Mouse (Mus musculus) embryonic facial prominence, embryonic 14.5 days (tissue): ENCODE results near the gene Cnn3. TPM values are rescaled to one million over a fixed set of nuclear protein-coding genes. Genes with fewer than 3 reads are reported as not detected.
A peak's percentile ranks its signal among the peaks of the same experiment; 100 is the strongest.

ENCODE experiments used
- ATAC-seq: fragments of 200-750 bp; cut with Nextera tagmentation; 2 replicates; pipeline ENCODE4 v1.8.0; 2017; ENCODE audit warnings: low read depth, moderate number of reproducible peaks, moderate TSS enrichment
- DNase-seq: peaks from one replicate; pipeline ENCODE4 v3.0.0-alpha.2; 2015; ENCODE audit warnings: low spot score
- H3K27ac ChIP-seq: fragments of 300-500 bp; sonication (generic); replicated peaks from 2 replicates; pipeline ENCODE4 v1.5.1; 2014; ENCODE audit warnings: low read depth, mild to moderate bottlenecking, low read length, moderate library complexity
- H3K27me3 ChIP-seq: fragments of 300-500 bp; sonication (generic); replicated peaks from 2 replicates; pipeline ENCODE4 v1.6.1; 2014; ENCODE audit warnings: low read length; ENCODE audit not compliant: control insufficient read depth, insufficient read depth
- H3K36me3 ChIP-seq: fragments of 300-500 bp; sonication (generic); 2 replicates; pipeline ENCODE4 v1.6.1; 2014; ENCODE audit warnings: low read length, mixed read lengths; ENCODE audit not compliant: control insufficient read depth, insufficient read depth
- H3K4me1 ChIP-seq: fragments of 300-500 bp; sonication (generic); 2 replicates; pipeline ENCODE4 v1.6.1; 2014; ENCODE audit warnings: antibody characterized with exemption, low read length; ENCODE audit not compliant: control insufficient read depth, insufficient read depth
- H3K4me2 ChIP-seq: fragments of 300-500 bp; sonication (generic); 2 replicates; pipeline ENCODE4 v1.6.1; 2014; ENCODE audit warnings: low read depth, mild to moderate bottlenecking, low read length, moderate library complexity, mixed read lengths
- H3K4me3 ChIP-seq: fragments of 300-500 bp; sonication (generic); 2 replicates; pipeline ENCODE4 v1.5.1; 2014; ENCODE audit warnings: low read depth, mild to moderate bottlenecking, low read length
- H3K9ac ChIP-seq: fragments of 300-500 bp; sonication (generic); 2 replicates; pipeline ENCODE4 v1.6.1; 2014; ENCODE audit warnings: low read depth, mild to moderate bottlenecking, low read length, moderate library complexity, mixed read lengths
- H3K9me3 ChIP-seq: fragments of 300-500 bp; sonication (generic); 2 replicates; pipeline ENCODE4 v1.6.1; 2016; ENCODE audit warnings: low read length; ENCODE audit not compliant: control insufficient read depth
- WGBS: fragments of 180-500 bp; shearing (Covaris S2); extraction: QIAGEN DNeasy Blood & Tissue Kit; methylation state at CpG from one replicate; pipeline ENCODE4 v1.1.7; 2014; 5-methylcytosine and 5-hydroxymethylcytosine counted together
- polyA plus RNA-seq: library from polyadenylated mRNA; unstranded; fragments of >200 nt; fragmentation: Nextera tagmentation; extraction: Ambion mirVana; gene quantifications from 2 replicates; pipeline ENCODE4 v1.2.1, GENCODE M21; 2014

The Cnn3 gene
- polyA plus RNA-seq, 1 experiment from 2014 or later: 870 TPM

DNA sequence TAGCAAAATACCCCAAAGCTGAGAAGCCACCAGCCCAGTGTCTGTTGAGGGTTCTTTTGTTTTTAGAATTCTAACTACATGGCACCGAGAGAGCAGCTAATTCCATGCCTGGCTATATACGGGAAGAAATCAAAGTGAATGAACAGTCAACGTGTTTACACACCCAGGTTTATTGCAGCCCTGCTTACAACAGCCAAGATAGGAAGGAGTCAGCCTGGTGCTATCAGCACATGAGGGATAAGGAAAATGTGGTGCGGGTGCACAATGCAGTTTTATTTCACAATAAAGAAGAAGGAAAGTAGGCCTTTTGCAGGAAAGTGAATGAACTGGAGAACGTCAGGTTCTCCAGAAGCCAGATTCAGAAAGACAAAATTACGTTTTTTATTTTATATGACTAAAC is 14.8 kb upstream of the Cnn3 start:
- Histone ChIP-seq H3K9ac (no peak overlapping the region), H3K4me2 (no peak overlapping the region), H3K36me3 (no peaks in the 10 kb centered on the region), H3K27me3 (no peaks in the 10 kb centered on the region), H3K4me3 (no peak overlapping the region), H3K27ac (no peak overlapping the region), H3K9me3 (no peaks in the 10 kb centered on the region), H3K4me1 (peaks cover 9% of the 10 kb centered on the region; the same call in 1 of the 2 replicates)
- DNase-seq (no peak), ATAC-seq (no peak)
- 82% methylated on average over 6 of the region's 6 CpGs for WGBS

DNA sequence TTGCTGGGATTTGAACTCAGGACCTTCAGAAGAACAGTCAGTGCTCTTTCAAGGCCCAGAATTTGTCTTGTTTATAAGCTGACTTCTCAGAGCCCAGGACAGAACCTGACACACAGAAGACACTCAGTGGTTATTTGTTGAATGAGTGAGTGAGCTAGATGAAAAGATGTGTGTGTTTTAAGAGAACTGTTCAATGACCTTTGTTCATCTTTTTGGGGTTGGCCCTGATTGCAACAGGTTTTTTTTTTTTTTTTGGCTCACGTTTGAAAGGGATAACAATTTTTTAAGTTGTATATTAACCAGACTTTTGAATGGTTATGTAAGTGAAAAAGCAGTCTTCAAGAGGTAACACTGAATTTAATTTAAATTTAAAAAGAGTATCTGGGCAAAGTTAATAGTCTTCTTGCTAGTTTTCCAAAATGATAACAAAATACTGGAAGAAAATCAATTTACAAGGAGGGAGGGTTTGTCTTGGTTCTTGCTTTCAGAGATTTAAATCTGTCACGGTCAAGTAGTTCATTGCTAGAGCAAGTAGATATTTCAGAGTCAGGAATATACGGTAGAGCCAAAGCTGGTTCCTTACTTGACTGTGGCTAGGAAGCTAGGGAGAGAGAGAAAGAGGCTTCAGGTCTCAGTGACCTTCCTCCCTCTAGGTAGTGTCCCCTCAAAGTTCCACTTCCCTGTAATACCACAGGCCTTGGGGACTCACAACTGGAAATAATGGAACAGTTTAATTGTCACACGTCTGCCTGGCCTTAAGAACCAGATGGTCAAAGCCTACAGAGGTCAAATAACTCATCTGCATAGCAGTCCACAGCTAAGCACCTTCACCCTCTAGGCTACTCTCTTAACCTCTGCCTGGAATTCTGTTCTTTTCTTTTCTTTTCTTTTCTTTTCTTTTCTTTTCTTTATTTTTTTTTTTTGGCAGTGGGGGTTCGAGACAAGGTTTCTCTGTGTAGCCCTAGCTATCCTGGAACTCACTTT is 9.8 kb upstream of the Cnn3 start:
- WGBS: 78% methylated on average over 5 of the region's 5 CpGs

DNA sequence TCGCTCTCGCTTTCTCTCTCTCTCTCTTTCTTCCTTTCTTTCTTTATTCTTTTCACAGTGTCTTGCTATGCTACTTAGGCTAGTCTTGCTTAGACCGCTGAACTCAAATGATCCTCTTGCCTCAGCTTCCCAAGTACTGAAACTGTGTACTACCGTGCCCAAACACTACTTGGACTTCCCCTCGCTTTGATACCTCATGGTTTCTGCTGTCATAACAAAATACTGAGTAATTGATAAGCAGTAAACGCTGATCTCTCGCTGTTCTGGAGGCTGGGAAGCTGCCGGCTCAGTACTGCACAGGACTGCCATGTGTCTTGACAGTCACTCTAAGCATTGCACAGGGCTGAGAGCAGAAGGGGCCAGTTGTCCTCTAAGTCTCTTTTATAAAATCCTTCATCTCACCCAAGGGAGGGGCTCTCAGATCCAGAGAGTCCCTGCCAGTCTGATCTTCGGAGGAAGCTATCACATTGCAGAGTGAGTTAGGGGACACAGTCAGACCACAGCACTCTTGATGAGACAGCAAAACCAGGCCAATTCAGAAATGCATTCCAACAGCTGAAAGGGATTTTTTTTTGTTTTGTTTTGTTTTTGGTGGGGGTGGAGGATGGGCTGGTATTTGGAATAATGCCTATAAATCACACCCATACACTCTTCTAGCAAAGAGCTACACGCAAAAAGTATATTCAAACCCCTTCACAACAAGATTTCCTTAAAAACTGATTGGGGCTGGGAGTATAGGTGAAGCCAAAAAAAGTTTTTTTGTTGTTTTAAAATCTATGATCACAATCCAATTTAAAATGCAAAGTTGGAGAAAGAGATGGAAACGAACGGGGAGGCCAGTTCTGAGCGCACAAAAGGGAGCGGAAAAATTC is 8.7 kb upstream of the Cnn3 start:
- H3K27me3 ChIP-seq: no peaks in the 10 kb centered on the region
- no peak overlapping the region for H3K9ac ChIP-seq
- ATAC-seq (peak; percentile 63; the same call in 1 of the 2 replicates), DNase-seq (no peak)
- H3K36me3 ChIP-seq: no peaks in the 10 kb centered on the region
- H3K4me1 ChIP-seq: peaks cover 6% of the 10 kb centered on the region
- no peaks in the 10 kb centered on the region for H3K9me3 ChIP-seq
- no peak overlapping the region for H3K4me2 ChIP-seq
- 50% methylated on average over 14 of the region's 14 CpGs for WGBS
- no peak overlapping the region for H3K4me3 ChIP-seq
- H3K27ac ChIP-seq: peak overlapping the region; percentile 35

More for the DNA sequence above, 9.8 kb upstream of the Cnn3 start:
- no peak overlapping the region for H3K4me3 ChIP-seq
- H3K4me2 ChIP-seq: no peak overlapping the region
- no peaks in the 10 kb centered on the region for H3K36me3 ChIP-seq
- no peaks in the 10 kb centered on the region for H3K27me3 ChIP-seq
- H3K9ac ChIP-seq: no peak overlapping the region
- no peak overlapping the region for H3K27ac ChIP-seq
- H3K9me3 ChIP-seq: no peaks in the 10 kb centered on the region
- ATAC-seq (no peak), DNase-seq (no peak)
- peaks cover 6% of the 10 kb centered on the region for H3K4me1 ChIP-seq

DNA sequence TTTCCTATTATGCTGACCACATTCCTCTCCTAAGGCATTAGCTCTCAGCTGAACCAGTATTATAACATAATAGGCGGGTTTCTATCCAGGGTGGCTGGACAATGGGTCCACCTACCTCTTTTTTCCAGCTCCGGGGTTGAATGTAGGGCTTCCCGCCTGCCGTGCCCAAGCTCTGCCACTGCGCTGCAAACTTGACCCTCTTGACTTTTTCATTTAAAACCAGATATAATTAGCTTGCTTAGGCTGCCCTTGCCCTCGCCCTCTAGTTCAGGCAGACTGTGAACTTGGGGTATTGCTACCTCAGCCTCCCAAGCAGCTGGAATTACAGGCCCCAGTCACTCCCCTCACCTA is 8.1 kb upstream of the Cnn3 start:
- Histone ChIP-seq H3K4me1 (peaks cover 6% of the 10 kb centered on the region), H3K4me3 (no peak overlapping the region), H3K27me3 (no peaks in the 10 kb centered on the region), H3K36me3 (no peaks in the 10 kb centered on the region), H3K27ac (peak overlapping the region; percentile 35; the same call in 1 of the 2 replicates), H3K9me3 (no peaks in the 10 kb centered on the region), H3K9ac (no peak overlapping the region), H3K4me2 (no peak overlapping the region)
- no peak for ATAC-seq
- peak; percentile 72 for DNase-seq
- 40% methylated on average over 6 of the region's 6 CpGs for WGBS

DNA sequence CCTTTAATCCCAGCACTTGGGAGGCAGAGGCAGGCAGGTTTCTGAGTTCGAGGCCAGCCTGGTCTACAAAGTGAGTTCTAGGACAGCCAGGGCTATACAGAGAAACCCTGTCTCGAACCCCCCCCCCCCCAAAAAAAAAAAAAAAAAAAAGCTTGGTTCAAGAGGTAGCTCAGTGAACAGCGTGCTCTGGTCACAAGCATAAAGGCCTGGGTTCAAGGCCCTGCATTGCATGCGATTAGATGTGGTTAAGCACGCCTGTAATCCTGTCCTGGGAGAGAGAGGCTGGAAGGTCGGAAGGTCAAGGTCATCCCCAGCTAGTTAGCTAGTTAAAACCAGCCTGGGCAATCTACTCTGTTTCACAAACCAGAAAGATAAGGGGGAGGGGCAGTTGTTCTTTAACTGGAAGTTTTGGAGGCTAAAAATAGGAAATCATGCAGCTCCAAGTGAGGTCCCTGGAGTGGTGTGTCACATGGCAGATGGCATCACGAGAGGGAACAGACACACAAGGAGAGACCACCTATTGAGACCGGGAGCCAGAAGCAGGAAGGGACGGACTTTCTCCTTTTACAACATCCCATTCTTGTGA is 7.4 kb upstream of the Cnn3 start:
- no peak overlapping the region for H3K9ac ChIP-seq
- H3K4me1 ChIP-seq: peaks cover 6% of the 10 kb centered on the region
- H3K9me3 ChIP-seq: no peaks in the 10 kb centered on the region
- no peaks in the 10 kb centered on the region for H3K36me3 ChIP-seq
- no peak overlapping the region for H3K27ac ChIP-seq
- no peak for ATAC-seq
- DNase-seq: no peak
- H3K27me3 ChIP-seq: no peaks in the 10 kb centered on the region
- H3K4me3 ChIP-seq: no peak overlapping the region
- H3K4me2 ChIP-seq: no peak overlapping the region
- whole genome bisulfite sequencing: 80% methylated on average over 9 of the region's 9 CpGs

DNA sequence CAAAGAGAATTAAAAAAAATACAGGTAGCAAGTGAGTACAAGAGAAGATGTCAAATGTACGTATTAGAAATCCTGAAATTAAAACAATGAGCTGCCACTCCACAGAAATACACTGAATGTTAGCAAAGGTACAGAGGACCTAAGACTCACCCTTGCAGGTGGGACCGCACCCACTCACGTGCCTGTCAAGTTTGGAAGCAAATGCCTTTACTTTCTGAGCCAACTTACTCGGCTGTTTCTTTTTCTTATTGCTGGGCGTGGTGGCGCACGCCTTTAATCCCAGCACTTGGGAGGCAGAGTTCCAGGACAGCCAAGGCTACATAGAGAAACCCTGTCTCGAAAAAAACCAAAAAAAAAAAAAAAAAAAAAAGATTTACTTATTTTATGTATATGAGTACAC is 3.9 kb upstream of the Cnn3 start:
- no peaks in the 10 kb centered on the region for H3K9me3 ChIP-seq
- H3K4me3 ChIP-seq: no peak overlapping the region
- 0 out of 2 replicates have a peak, but pooled peaks cover 4% of the 10 kb centered on the region for H3K27me3 ChIP-seq
- 74% methylated on average over 8 of the region's 8 CpGs for WGBS
- DNase-seq (no peak), ATAC-seq (no peak)
- no peaks in the 10 kb centered on the region for H3K36me3 ChIP-seq
- no peak overlapping the region for H3K9ac ChIP-seq
- H3K4me1 ChIP-seq: peaks cover 14% of the 10 kb centered on the region
- H3K4me2 ChIP-seq: no peak overlapping the region
- H3K27ac ChIP-seq: no peak overlapping the region

DNA sequence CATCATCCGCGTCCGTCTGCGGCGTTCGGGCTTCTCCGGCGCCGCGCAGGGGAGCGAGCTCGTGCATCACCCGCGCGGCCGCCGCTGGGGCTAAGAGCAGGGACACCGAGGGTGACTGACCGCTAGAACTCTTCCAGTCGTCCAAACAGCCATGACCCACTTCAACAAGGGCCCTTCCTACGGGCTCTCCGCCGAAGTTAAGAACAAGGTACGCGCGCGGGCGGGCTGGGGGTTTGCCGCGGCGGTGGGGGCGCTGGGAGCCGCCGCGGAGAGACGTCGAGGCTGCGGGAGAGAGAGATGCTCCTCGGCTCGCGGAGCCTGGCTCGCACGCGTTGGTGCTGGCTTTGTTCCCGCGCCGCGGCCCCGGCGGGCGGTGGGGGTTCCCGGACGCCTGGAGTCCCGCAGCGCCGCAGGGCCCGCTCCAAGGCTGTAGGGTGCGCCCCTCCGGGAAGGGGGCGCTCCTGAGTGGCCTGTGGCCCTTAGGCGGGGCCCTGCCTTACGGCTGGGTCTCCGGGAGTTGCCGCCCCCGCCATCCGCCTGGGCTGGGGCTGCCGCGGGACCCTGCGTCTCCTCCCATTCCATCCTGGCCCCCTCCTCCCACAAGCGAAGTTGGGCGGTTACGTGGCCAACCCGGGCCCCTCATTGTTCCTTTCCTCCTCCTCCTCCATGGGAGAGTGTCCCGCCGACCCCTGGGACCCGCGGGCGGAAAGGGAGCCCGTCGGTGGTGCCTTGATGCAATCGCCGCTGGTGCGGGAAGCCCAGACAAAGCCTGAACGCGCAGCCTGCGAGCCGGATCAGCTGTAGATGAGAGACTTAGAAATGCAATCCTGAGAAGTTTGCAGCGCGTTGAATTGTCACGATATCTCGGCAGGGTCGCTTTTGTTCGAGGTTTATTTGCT is 573 bp downstream of the Cnn3 start:
- H3K9ac ChIP-seq: peak overlapping the region; percentile 98
- peak overlapping the region; percentile 70 for H3K4me3 ChIP-seq
- no peaks in the 10 kb centered on the region for H3K36me3 ChIP-seq
- WGBS: under 1% methylated on average over 48 of the region's 93 CpGs
- H3K27ac ChIP-seq: peak overlapping the region; percentile 99
- DNase-seq (peak; percentile 92), ATAC-seq (peak; percentile 80)
- H3K4me2 ChIP-seq: peak overlapping the region; percentile 93
- H3K9me3 ChIP-seq: no peaks in the 10 kb centered on the region
- peaks cover 32% of the 10 kb centered on the region for H3K4me1 ChIP-seq
- H3K27me3 ChIP-seq: 0 out of 2 replicates have a peak, but pooled peaks cover 4% of the 10 kb centered on the region
